Mouse (Mus musculus) liver, embryonic 16.5 days (tissue): ENCODE data around the gene Mndal. TPM values are rescaled to one million over a fixed set of nuclear protein-coding genes. Genes with fewer than 3 reads are reported as not detected.
"Not testable (repeated sequence)": the region's sequence is repeated elsewhere in the genome, so short reads cannot be mapped to it uniquely, and the experiment has no call there.

Experiments
- ATAC-seq: fragments of 200-750 bp; cut with Nextera tagmentation; 2 replicates; pipeline ENCODE4 v1.8.0; 2017; ENCODE audit warnings: low read depth, mild to moderate bottlenecking, moderate number of reproducible peaks, moderate library complexity
- H3K27ac ChIP-seq: fragments of 300-500 bp; sonication (generic); 2 replicates; pipeline ENCODE4 v1.5.1; 2014; ENCODE audit warnings: mild to moderate bottlenecking, low read length
- H3K27me3 ChIP-seq: fragments of 300-500 bp; sonication (generic); 2 replicates; pipeline ENCODE4 v1.6.1; 2014; ENCODE audit warnings: low read depth, low read length, mixed read lengths; ENCODE audit not compliant: control insufficient read depth, insufficient read depth
- H3K36me3 ChIP-seq: fragments of 300-500 bp; sonication (generic); 2 replicates; pipeline ENCODE4 v1.6.1; 2014; ENCODE audit warnings: mild to moderate bottlenecking; ENCODE audit not compliant: control insufficient read depth, insufficient read depth
- H3K4me1 ChIP-seq: fragments of 300-500 bp; sonication (generic); 2 replicates; pipeline ENCODE4 v1.6.1; 2014; ENCODE audit warnings: low read depth, low read length, mixed read lengths; ENCODE audit not compliant: control insufficient read depth
- H3K4me2 ChIP-seq: fragments of 300-500 bp; sonication (generic); 2 replicates; pipeline ENCODE4 v1.6.1; 2014; ENCODE audit warnings: low read depth, low read length, mixed read lengths
- H3K4me3 ChIP-seq: fragments of 300-500 bp; sonication (generic); 2 replicates; pipeline ENCODE4 v1.5.1; 2014; ENCODE audit warnings: low read depth, mild to moderate bottlenecking, low read length
- H3K9ac ChIP-seq: fragments of 300-500 bp; sonication (generic); 2 replicates; pipeline ENCODE4 v1.6.1; 2014; ENCODE audit warnings: low read depth, low read length
- H3K9me3 ChIP-seq: fragments of 300-500 bp; sonication (generic); replicated peaks from 2 replicates; pipeline ENCODE4 v1.6.1; 2016; ENCODE audit warnings: low read length; ENCODE audit not compliant: control insufficient read depth
- WGBS: fragments of 180-500 bp; shearing (Covaris S2); extraction: QIAGEN DNeasy Blood & Tissue Kit; methylation state at CpG from one replicate; pipeline ENCODE4 v1.1.7; 2014; ENCODE audit not compliant: insufficient replicate concordance; 5-methylcytosine and 5-hydroxymethylcytosine counted together
- polyA plus RNA-seq: library from polyadenylated mRNA; unstranded; fragments of >200 nt; fragmentation: Nextera tagmentation; extraction: Ambion mirVana; gene quantifications from 2 replicates; pipeline ENCODE4 v1.2.1, GENCODE M21; 2015

The Mndal gene
- polyA plus RNA-seq, 1 experiment from 2014 or later: 3.8 TPM

DNA sequence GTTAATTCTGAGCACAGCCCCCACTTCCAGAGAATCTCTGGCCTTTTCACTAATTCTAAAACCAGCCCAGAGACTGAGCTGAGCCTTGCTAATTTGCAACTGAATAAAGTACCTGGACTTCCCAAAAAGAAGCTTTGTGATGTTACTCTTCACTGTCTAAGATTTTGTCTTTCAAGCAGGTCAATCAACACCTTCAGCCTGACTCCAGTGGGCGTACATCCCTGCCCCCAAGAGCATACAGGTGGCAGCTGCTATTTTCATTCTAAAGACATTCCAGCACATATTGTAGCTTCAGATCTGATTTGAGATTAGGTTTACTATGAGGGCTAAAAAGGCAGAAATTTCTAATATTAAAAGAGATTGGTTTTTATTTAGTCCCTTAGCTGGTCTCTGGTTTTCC lies 73.7 kb downstream of the Mndal start:
- ATAC-seq, H3K36me3 ChIP-seq, H3K4me2 ChIP-seq, H3K9ac ChIP-seq, H3K27me3 ChIP-seq, H3K27ac ChIP-seq, H3K4me1 ChIP-seq, H3K4me3 ChIP-seq, H3K9me3 ChIP-seq: not testable (repeated sequence)
- WGBS: 67% methylated on average over 1 of the region's 1 CpGs

- Histone ChIP-seq H3K27ac (peak overlapping the region; percentile 37; the same call in 1 of the 2 replicates), H3K9me3 (no peaks in the 10 kb centered on the region), H3K4me2 (no peak overlapping the region), H3K4me3 (no peak overlapping the region), H3K9ac (no peak overlapping the region), H3K36me3 (no peaks in the 10 kb centered on the region), H3K27me3 (no peaks in the 10 kb centered on the region), H3K4me1 (no peaks in the 10 kb centered on the region)
- WGBS: 71% methylated on average over 12 of the region's 12 CpGs
- ATAC-seq: peak; percentile 92
Observed at GRCm38 (mm10) chr1:173866504-173866903, 75.8 kb downstream of the Mndal start.

GRCm38 (mm10) chr1:173853711-173854110 lies 88.6 kb downstream of the Mndal start:
- not testable (repeated sequence) for H3K9me3 ChIP-seq, H3K36me3 ChIP-seq, H3K4me2 ChIP-seq, H3K27ac ChIP-seq, H3K4me3 ChIP-seq, H3K9ac ChIP-seq, H3K27me3 ChIP-seq, ATAC-seq, H3K4me1 ChIP-seq

DNA sequence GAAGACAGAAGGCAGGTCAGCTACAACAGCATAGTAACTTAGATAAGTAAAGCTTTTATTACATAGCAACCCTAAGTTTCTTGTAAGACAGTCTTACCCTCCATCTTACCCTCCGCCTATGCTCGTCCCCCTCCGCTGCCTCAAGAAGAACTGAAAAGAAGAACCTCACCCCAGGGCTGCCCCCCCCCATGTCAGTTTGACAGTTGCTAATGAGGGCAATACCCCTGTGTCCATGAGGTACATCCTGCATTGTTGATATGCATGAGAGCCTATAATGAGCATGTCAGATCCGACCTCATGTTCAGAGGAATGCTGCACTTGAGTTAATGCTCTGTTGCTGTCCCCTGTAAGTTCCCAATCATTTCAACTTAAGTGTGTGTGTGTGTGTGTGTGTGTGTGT lies 89.4 kb downstream of the Mndal start:
- not testable (repeated sequence) for ATAC-seq, H3K27me3 ChIP-seq
- 67% methylated on average over 4 of the region's 4 CpGs for WGBS

DNA sequence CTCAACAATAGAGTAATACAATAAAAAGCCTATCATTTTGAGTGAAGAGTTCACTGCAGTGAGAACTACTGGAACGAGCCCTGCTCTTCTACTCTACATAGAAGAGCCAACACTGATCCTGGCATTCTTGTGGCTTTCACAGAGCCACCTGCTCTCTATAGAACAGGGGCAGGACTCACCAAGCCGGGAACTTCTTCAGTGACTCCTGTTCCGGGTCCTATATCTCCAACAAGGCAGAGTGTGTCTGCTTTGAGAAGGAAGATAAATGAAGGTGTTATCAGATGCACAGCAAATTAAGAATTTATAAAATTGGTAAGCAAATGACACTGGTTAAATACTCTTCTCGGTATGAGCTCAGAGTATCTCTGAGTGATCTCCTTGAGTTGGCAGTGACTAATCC lies 96.1 kb downstream of the Mndal start:
- H3K27me3 ChIP-seq, H3K9ac ChIP-seq, ATAC-seq, H3K4me3 ChIP-seq, H3K4me2 ChIP-seq, H3K9me3 ChIP-seq, H3K36me3 ChIP-seq, H3K4me1 ChIP-seq, H3K27ac ChIP-seq: not testable (repeated sequence)
- 44% methylated on average over 4 of the region's 4 CpGs for WGBS

More for the DNA sequence above, 89.4 kb downstream of the Mndal start:
- not testable (repeated sequence) for H3K9ac ChIP-seq, H3K36me3 ChIP-seq, H3K4me2 ChIP-seq, H3K27ac ChIP-seq, H3K9me3 ChIP-seq, H3K4me1 ChIP-seq, H3K4me3 ChIP-seq

DNA sequence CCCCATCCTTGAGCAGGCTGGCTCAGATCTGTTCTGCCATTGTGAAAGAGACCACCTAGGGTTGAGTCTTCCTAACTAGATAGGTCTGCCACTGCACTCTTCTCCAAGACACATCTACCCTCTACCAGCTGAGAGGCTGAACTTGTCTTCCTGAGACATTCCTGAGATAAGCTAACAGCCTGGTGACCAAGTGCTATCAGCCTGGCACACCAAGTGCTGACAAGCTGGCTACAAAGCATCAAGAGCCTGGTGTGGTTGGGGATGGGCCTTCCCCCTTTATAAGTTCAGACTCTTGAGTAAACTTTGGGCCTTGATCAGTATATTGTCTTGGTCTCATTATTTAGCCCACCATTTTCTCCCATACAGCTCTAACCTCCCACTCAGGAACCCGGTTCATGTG lies 97.5 kb downstream of the Mndal start:
- 57% methylated on average over 1 of the region's 1 CpGs for WGBS

DNA sequence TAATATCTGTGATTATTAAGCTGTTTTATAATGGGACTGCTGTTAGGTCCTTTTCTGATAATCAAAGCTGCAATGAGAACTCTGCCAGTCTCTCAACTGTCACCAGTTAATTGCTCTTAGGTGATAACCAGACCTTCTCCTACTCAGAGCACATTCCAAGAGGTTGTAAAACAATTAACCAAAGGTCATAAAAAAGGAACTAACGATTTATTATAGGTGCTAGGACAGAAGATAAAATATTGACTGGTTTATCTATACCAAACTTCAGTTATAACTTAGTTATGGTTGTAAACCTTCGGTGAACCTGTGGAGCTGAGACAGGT lies 120.8 kb downstream of the Mndal start:
- not testable (repeated sequence) for ATAC-seq, H3K9ac ChIP-seq, H3K27ac ChIP-seq, H3K36me3 ChIP-seq, H3K4me3 ChIP-seq, H3K4me2 ChIP-seq, H3K4me1 ChIP-seq, H3K9me3 ChIP-seq, H3K27me3 ChIP-seq
- WGBS: 32% methylated on average over 2 of the region's 2 CpGs

More for the DNA sequence above, 97.5 kb downstream of the Mndal start:
- peak overlapping the region; percentile 61 for H3K27ac ChIP-seq
- no peaks in the 10 kb centered on the region for H3K36me3 ChIP-seq
- peak overlapping the region; percentile 20; the same call in 1 of the 2 replicates for H3K4me2 ChIP-seq
- H3K27me3 ChIP-seq: no peaks in the 10 kb centered on the region
- ATAC-seq: peak; percentile 98
- H3K9me3 ChIP-seq: no peaks in the 10 kb centered on the region
- H3K9ac ChIP-seq: no peak overlapping the region
- H3K4me1 ChIP-seq: no peaks in the 10 kb centered on the region
- H3K4me3 ChIP-seq: no peak overlapping the region

- not testable (repeated sequence) for H3K9me3 ChIP-seq, H3K36me3 ChIP-seq, H3K27me3 ChIP-seq, H3K4me3 ChIP-seq, ATAC-seq, H3K4me1 ChIP-seq, H3K27ac ChIP-seq, H3K9ac ChIP-seq, H3K4me2 ChIP-seq
- WGBS: 57% methylated on average over 2 of the region's 2 CpGs
Observed at GRCm38 (mm10) chr1:173820794-173821480, 121.4 kb downstream of the Mndal start.

DNA sequence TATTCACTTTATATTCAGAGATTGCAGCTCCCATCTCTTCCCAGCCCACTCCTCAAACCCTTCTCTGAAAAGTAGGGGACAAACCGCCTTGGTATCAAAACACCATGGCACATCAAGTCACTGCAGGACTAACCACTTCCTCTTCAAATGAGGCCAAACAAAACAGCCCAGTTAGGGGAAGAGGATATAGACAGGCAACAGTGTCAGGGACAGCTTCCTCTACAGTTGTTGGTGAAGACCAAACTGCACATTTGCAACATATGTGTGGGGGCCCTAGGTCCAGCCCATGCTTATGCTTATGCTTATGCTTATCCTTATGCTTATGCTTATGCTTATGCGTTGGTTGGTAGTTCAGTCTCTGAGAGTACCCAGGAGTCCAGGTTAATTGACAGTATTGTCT lies 133.0 kb downstream of the Mndal start:
- 20% methylated on average over 2 of the region's 2 CpGs for WGBS
- not testable (repeated sequence) for H3K4me2 ChIP-seq, H3K27ac ChIP-seq, H3K27me3 ChIP-seq, H3K9ac ChIP-seq, H3K36me3 ChIP-seq, H3K4me1 ChIP-seq, H3K9me3 ChIP-seq, H3K4me3 ChIP-seq
- peak; percentile 55 for ATAC-seq
